7 mouse cellular contexts compared by ENCODE assay signal in genomic region chr4:152520083-152520482, GRCm38 (mm10). TPM values are rescaled to one million over a fixed set of nuclear protein-coding genes. Genes with fewer than 3 reads are reported as not detected.
DNase-seq lines count a peak whose midpoint lies in the region; ATAC-seq and TF ChIP-seq lines count a peak whose summit lies in the region.

No protein-coding gene starts in this region.

- peak; percentile 68 to 70 for DNase-seq in B cell, adult 2 months
- DNase-seq in kidney, postnatal 4 days: peak; percentile 85
- DNase-seq in lung, embryonic 14.5 days: peak; percentile 85
- peak; percentile 79 for DNase-seq in right cerebral cortex, postnatal 14 days

- peaks cover 27% of the 10 kb centered on the region for H3K4me1 ChIP-seq in E14TG2a.4 (replicated peaks; ENCODE audit: low read depth, low read length)
- H3K4me1 ChIP-seq in forebrain, embryonic 16.5 days (replicated peaks; ENCODE audit: control insufficient read depth, insufficient read depth, low read length): peaks cover 2% of the 10 kb centered on the region; the same call in 1 of the 2 replicates
- H3K4me1 ChIP-seq in lung, embryonic 14.5 days (ENCODE audit: insufficient read depth): no peaks in the 10 kb centered on the region

- H3K4me2 ChIP-seq in forebrain, embryonic 16.5 days (ENCODE audit: low read length): no peak overlapping the region
- no peak overlapping the region for H3K4me2 ChIP-seq in lung, embryonic 14.5 days

- TF ChIP-seq CTCF in E14TG2a.4 (conservative IDR thresholded peaks at IDR 0.05; ENCODE audit: low read length): peak; percentile 94
- TF ChIP-seq CTCF in lung, embryonic 14.5 days (IDR thresholded peaks at IDR 0.05; ENCODE audit: low read depth): peak; percentile 83

- H3K9ac ChIP-seq in forebrain, embryonic 16.5 days (replicated peaks; ENCODE audit: low read depth, low read length): no peak overlapping the region
- no peak overlapping the region for H3K9ac ChIP-seq in lung, embryonic 14.5 days

- WGBS in forebrain, embryonic 16.5 days: 30% methylated on average over 6 of the region's 6 CpGs
- 32% methylated on average over 6 of the region's 6 CpGs for WGBS in lung, embryonic 14.5 days

- H3K4me3 ChIP-seq in E14TG2a.4 (replicated peaks; ENCODE audit: low read length): 0 out of 2 replicates have a peak overlapping the region, but pooled peaks have one; percentile 20
- no peak overlapping the region for H3K4me3 ChIP-seq in forebrain, embryonic 16.5 days (replicated peaks; ENCODE audit: low read length)
- H3K4me3 ChIP-seq in lung, embryonic 14.5 days (ENCODE audit: low read depth, low read length): no peak overlapping the region

- ATAC-seq in cerebellum, adult (ENCODE audit: insufficient number of reproducible peaks, low FRiP score, low TSS enrichment): peak; percentile 87
- ATAC-seq in forebrain, embryonic 16.5 days: peak; percentile 38
- peak; percentile 56; the same call in 1 of the 2 replicates for ATAC-seq in lung, embryonic 14.5 days (ENCODE audit: insufficient read depth)

- no peaks in the 10 kb centered on the region for H3K27me3 ChIP-seq in E14TG2a.4 (ENCODE audit: insufficient read depth, low read length)
- H3K27me3 ChIP-seq in forebrain, embryonic 16.5 days (replicated peaks; ENCODE audit: control insufficient read depth, insufficient read depth, low read length): no peaks in the 10 kb centered on the region
- no peaks in the 10 kb centered on the region for H3K27me3 ChIP-seq in lung, embryonic 14.5 days (ENCODE audit: insufficient read depth, low read length)

- peaks cover 16% of the 10 kb centered on the region for H3K9me3 ChIP-seq in E14TG2a.4 (ENCODE audit: low read length)
- H3K9me3 ChIP-seq in forebrain, embryonic 16.5 days (ENCODE audit: control insufficient read depth, low read length): no peaks in the 10 kb centered on the region
- H3K9me3 ChIP-seq in lung, embryonic 14.5 days (ENCODE audit: low read depth, low read length): no peaks in the 10 kb centered on the region

- peaks cover 7% of the 10 kb centered on the region for H3K36me3 ChIP-seq in E14TG2a.4 (ENCODE audit: insufficient read depth, low read length)
- H3K36me3 ChIP-seq in forebrain, embryonic 16.5 days (ENCODE audit: control insufficient read depth, insufficient read depth): no peaks in the 10 kb centered on the region
- no peaks in the 10 kb centered on the region for H3K36me3 ChIP-seq in lung, embryonic 14.5 days (ENCODE audit: insufficient read depth)

- no peak overlapping the region for H3K27ac ChIP-seq in forebrain, embryonic 16.5 days (ENCODE audit: low read length)
- no peak overlapping the region for H3K27ac ChIP-seq in lung, embryonic 14.5 days (ENCODE audit: low read depth)

RNA-seq across cellular contexts. Expression of gene Kcnab2, which starts 42.4 kb away (rescaled TPM):
- 15.1 and 19.2 TPM in 2 replicates for polyA plus RNA-seq in forebrain, embryonic 16.5 days (2015; fragmentation: Nextera tagmentation; extraction: Ambion mirVana)
- polyA plus RNA-seq in lung, embryonic 14.5 days (2014; fragmentation: Nextera tagmentation; extraction: Ambion mirVana): 3.6 and 4.3 TPM in 2 replicates

RNA-seq across cellular contexts. Expression of gene Nphp4, which starts 43.6 kb away (rescaled TPM):
- polyA plus RNA-seq in forebrain, embryonic 16.5 days (2015; fragmentation: Nextera tagmentation; extraction: Ambion mirVana): 5.5 and 5.7 TPM in 2 replicates
- polyA plus RNA-seq in lung, embryonic 14.5 days (2014; fragmentation: Nextera tagmentation; extraction: Ambion mirVana): 3.2 and 3.7 TPM in 2 replicates
